Mouse (Mus musculus) embryonic facial prominence, embryonic 11.5 days (tissue): ENCODE measurements around the gene Olfr288. TPM values are rescaled to one million over a fixed set of nuclear protein-coding genes. Genes with fewer than 3 reads are reported as not detected.

Source experiments
- ATAC-seq: fragments of 200-750 bp; cut with Nextera tagmentation; replicated peaks from 2 replicates; pipeline ENCODE4 v1.8.0; 2017; ENCODE audit warnings: low read depth; ENCODE audit not compliant: insufficient number of reproducible peaks, low FRiP score, low TSS enrichment
- DNase-seq: peaks from one replicate; pipeline ENCODE4 v3.0.0-alpha.2; 2015; ENCODE audit warnings: low spot score
- H3K27ac ChIP-seq: fragments of 300-500 bp; sonication (generic); replicated peaks from 2 replicates; pipeline ENCODE4 v1.5.1; 2014; ENCODE audit warnings: mild to moderate bottlenecking, low read depth, low read length, control low read depth
- H3K27me3 ChIP-seq: fragments of 300-500 bp; sonication (generic); 2 replicates; pipeline ENCODE4 v1.6.1; 2014; ENCODE audit warnings: mild to moderate bottlenecking, low read length, moderate library complexity, mixed read lengths; ENCODE audit not compliant: control insufficient read depth, insufficient read depth
- H3K36me3 ChIP-seq: fragments of 300-500 bp; sonication (generic); replicated peaks from 2 replicates; pipeline ENCODE4 v1.6.1; 2014; ENCODE audit warnings: low read depth, mild to moderate bottlenecking, low read length, moderate library complexity, mixed read lengths; ENCODE audit not compliant: control insufficient read depth, insufficient read depth
- H3K4me1 ChIP-seq: fragments of 300-500 bp; sonication (generic); 2 replicates; pipeline ENCODE4 v1.6.1; 2014; ENCODE audit warnings: low read length, mixed read lengths; ENCODE audit not compliant: control insufficient read depth, insufficient read depth
- H3K4me2 ChIP-seq: fragments of 300-500 bp; sonication (generic); 2 replicates; pipeline ENCODE4 v1.6.1; 2014; ENCODE audit warnings: low read depth, mild to moderate bottlenecking, control low read depth, low read length, moderate library complexity
- H3K4me3 ChIP-seq: fragments of 300-500 bp; sonication (generic); 2 replicates; pipeline ENCODE4 v1.5.1; 2014; ENCODE audit warnings: low read depth, low read length, control low read depth
- H3K9ac ChIP-seq: fragments of 300-500 bp; sonication (generic); replicated peaks from 2 replicates; pipeline ENCODE4 v1.6.1; 2014; ENCODE audit warnings: mild to moderate bottlenecking, control low read depth, low read length
- H3K9me3 ChIP-seq: fragments of 300-500 bp; sonication (generic); replicated peaks from 2 replicates; pipeline ENCODE4 v1.6.1; 2016; ENCODE audit warnings: mild to moderate bottlenecking, low read length, inconsistent platforms, mixed read lengths; ENCODE audit not compliant: control insufficient read depth
- WGBS: fragments of 180-500 bp; shearing (Covaris S2); extraction: QIAGEN DNeasy Blood & Tissue Kit; methylation state at CpG from one replicate; pipeline ENCODE4 v1.1.7; 2014; 5-methylcytosine and 5-hydroxymethylcytosine counted together
- polyA plus RNA-seq: library from polyadenylated mRNA; unstranded; fragments of >200 nt; fragmentation: Nextera tagmentation; extraction: Ambion mirVana; gene quantifications from 2 replicates; pipeline ENCODE4 v1.2.1, GENCODE M21; 2014

Gene Olfr288
- polyA plus RNA-seq, 1 experiment from 2014 or later, result not detected

DNA sequence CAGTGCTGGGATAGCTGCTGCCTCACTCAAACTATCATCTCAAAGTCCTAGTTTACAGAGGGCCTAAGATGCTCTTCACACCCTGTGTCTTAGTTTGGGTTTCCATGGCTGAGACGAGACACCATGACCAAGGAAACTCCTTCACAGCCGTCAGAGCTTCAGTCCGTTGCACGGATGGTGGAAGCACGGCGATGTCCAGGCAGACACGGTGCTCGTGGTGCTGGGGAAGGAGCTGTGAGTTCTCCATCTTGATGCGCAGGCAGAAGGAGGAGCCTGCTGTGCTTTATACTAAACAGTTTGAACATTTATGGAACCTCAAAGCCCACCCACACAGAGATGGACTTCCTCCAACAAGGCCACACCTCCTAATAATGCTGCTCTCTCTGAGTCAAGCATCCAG, 58.5 kb downstream of the Olfr288 start:
- ATAC-seq, result no peak

More for the DNA sequence above, 58.5 kb downstream of the Olfr288 start:
- WGBS, result 92% methylated on average over 9 of the region's 9 CpGs
- H3K4me2 ChIP-seq, result no peak overlapping the region
- H3K9ac ChIP-seq, result no peak overlapping the region
- H3K36me3 ChIP-seq, result peaks cover 4% of the 10 kb centered on the region
- H3K4me3 ChIP-seq, result no peak overlapping the region
- no peak for DNase-seq
- no peaks in the 10 kb centered on the region for H3K9me3 ChIP-seq
- H3K27ac ChIP-seq, result no peak overlapping the region
- H3K4me1 ChIP-seq, result no peaks in the 10 kb centered on the region
- H3K27me3 ChIP-seq, result no peaks in the 10 kb centered on the region

Other genes with a start within 250 kb of the Olfr288 start
- gene Tmem106c, start 231.3 kb downstream of the Olfr288 start, polyA plus RNA-seq, result 39.1 and 40.6 TPM in 2 replicates
- gene Col2a1, start 190.8 kb downstream of the Olfr288 start, polyA plus RNA-seq, result 161 and 177 TPM in 2 replicates
- gene Pfkm, start 103.0 kb downstream of the Olfr288 start, polyA plus RNA-seq, result 36.8 and 37.4 TPM in 2 replicates
- 44.2 and 45.7 TPM in 2 replicates for gene Senp1, start 101.8 kb downstream of the Olfr288 start, polyA plus RNA-seq
- 47.8 and 53.2 TPM in 2 replicates for gene Asb8, start 29.9 kb downstream of the Olfr288 start, polyA plus RNA-seq
- 2.5 and 4.2 TPM in 2 replicates for gene Ccdc184, start 28.4 kb downstream of the Olfr288 start, polyA plus RNA-seq
- not detected in 2 replicates for gene Gm44579, start 25.4 kb upstream of the Olfr288 start, polyA plus RNA-seq
- not detected in 2 replicates for gene Olfr287, start 25.5 kb upstream of the Olfr288 start, polyA plus RNA-seq
- gene Olfr286, start 38.9 kb upstream of the Olfr288 start, polyA plus RNA-seq, result not detected in 2 replicates
- not detected in 2 replicates for gene H1fnt, start 61.8 kb upstream of the Olfr288 start, polyA plus RNA-seq
- 0.26 and 0.50 TPM in 2 replicates for gene Zfp641, start 100.6 kb upstream of the Olfr288 start, polyA plus RNA-seq
- gene Olfr285, start 121.8 kb upstream of the Olfr288 start, polyA plus RNA-seq, result not detected in 2 replicates
- not detected in 2 replicates for gene Olfr284, start 145.4 kb upstream of the Olfr288 start, polyA plus RNA-seq
- gene Olfr283, start 185.4 kb upstream of the Olfr288 start, polyA plus RNA-seq, result not detected in 2 replicates
- gene Olfr282, start 235.7 kb upstream of the Olfr288 start, polyA plus RNA-seq, result not detected in 2 replicates